Mouse (Mus musculus) midbrain, embryonic 15.5 days (tissue): ENCODE results near the gene Cdhr2. TPM values are rescaled to one million over a fixed set of nuclear protein-coding genes. Genes with fewer than 3 reads are reported as not detected.

Source experiments
- ATAC-seq: fragments of 200-750 bp; cut with Nextera tagmentation; replicated peaks from 2 replicates; pipeline ENCODE4 v1.8.0; 2017; ENCODE audit warnings: moderate TSS enrichment
- H3K27ac ChIP-seq: fragments of 300-500 bp; sonication (generic); 2 replicates; pipeline ENCODE4 v1.5.1; 2015; ENCODE audit warnings: mild to moderate bottlenecking, inconsistent platforms
- H3K27me3 ChIP-seq: fragments of 300-500 bp; sonication (generic); replicated peaks from 2 replicates; pipeline ENCODE4 v1.6.1; 2015; ENCODE audit warnings: inconsistent platforms
- H3K36me3 ChIP-seq: fragments of 300-500 bp; sonication (generic); replicated peaks from 2 replicates; pipeline ENCODE4 v1.6.1; 2015; ENCODE audit warnings: inconsistent platforms
- H3K4me1 ChIP-seq: fragments of 300-500 bp; sonication (generic); 2 replicates; pipeline ENCODE4 v1.6.1; 2015; ENCODE audit warnings: inconsistent platforms
- H3K4me2 ChIP-seq: fragments of 300-500 bp; sonication (generic); 2 replicates; pipeline ENCODE4 v1.6.1; 2015; ENCODE audit warnings: inconsistent platforms, mild to moderate bottlenecking, moderate library complexity
- H3K4me3 ChIP-seq: fragments of 300-500 bp; sonication (generic); 2 replicates; pipeline ENCODE4 v1.5.1; 2015; ENCODE audit warnings: mild to moderate bottlenecking, inconsistent platforms
- H3K9ac ChIP-seq: fragments of 300-500 bp; sonication (generic); 2 replicates; pipeline ENCODE4 v1.6.1; 2015; ENCODE audit warnings: mild to moderate bottlenecking, inconsistent platforms
- H3K9me3 ChIP-seq: fragments of 300-500 bp; sonication (generic); 2 replicates; pipeline ENCODE4 v1.6.1; 2016; ENCODE audit warnings: inconsistent platforms
- WGBS: fragments of 180-500 bp; shearing (Covaris S2); methylation state at CpG from one replicate; pipeline ENCODE4 v1.1.7; 2015; ENCODE audit warnings: mixed read lengths; 5-methylcytosine and 5-hydroxymethylcytosine counted together
- polyA plus RNA-seq: library from polyadenylated mRNA; unstranded; fragments of >200 nt; fragmentation: Nextera tagmentation; extraction: Ambion mirVana; gene quantifications from 2 replicates; pipeline ENCODE4 v1.2.1, GENCODE M21; 2015

Cdhr2 gene
- polyA plus RNA-seq, 1 experiment from 2014 or later: 0.30 TPM

DNA sequence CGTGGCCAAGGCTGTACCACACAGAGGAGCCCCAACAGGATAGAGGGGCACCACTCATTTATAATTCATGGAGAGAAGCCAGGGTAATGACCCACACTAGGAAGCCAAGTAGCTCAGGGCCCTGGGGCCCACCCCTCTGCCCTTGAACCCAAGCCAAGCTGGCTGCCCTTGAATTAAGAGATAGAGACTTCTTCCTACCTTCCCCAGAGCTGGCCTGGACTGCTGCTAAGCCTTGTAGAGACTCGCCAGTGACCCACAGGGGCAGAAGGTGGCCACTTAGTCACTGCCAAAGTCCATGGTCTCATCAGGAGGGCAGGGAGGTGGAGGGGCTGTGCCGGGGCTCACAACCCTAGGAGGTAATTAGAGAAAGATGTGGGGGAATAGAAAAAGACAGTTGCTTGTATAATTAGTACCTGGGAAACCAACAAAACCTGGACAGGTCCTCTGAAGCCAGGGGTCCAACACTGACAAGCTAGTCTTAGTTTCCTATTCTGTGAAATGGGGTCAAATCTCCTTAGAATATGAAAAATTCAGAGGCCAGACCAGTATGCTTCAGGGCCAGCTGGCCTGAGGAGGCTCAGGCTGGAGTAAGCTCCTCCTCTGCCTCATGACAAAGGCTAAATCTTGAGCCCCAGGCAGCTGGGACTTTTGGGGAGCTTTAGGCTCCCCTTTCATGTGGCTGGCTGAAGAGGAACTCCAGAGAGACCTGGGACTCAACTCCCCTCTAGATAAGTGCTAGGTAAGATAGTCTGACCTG is 16.9 kb upstream of the Cdhr2 start:
- Histone ChIP-seq H3K9ac (peak overlapping the region; percentile 92; the same call in 1 of the 2 replicates), H3K27ac (no peak overlapping the region), H3K9me3 (no peaks in the 10 kb centered on the region), H3K36me3 (peaks cover 41% of the 10 kb centered on the region), H3K4me3 (no peak overlapping the region), H3K4me1 (peaks cover 32% of the 10 kb centered on the region), H3K4me2 (peak overlapping the region; percentile 74), H3K27me3 (no peaks in the 10 kb centered on the region)
- 69% methylated on average over 3 of the region's 3 CpGs for WGBS
- ATAC-seq: no peak

DNA sequence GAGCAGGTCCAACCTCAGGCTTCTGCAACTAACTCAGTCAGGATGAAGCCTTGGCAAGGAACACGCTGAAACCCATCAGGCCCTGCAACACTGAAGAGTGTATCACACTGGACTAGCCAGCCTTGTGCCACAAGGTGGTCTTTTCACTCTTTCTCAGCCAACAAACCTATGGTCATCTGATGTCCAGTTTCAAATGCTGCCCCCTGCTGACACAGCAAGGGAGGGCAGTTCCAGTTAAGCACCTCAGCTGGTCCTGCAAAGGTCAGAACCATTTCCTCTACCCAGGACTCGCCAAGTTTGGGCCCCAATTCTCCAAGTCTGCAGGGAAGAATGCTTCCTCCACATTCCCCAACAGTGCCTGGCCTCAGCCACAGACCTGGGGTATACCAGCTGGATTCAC is 16.1 kb upstream of the Cdhr2 start:
- Histone ChIP-seq H3K9ac (peak overlapping the region; percentile 92; the same call in 1 of the 2 replicates), H3K27me3 (no peaks in the 10 kb centered on the region), H3K36me3 (peaks cover 34% of the 10 kb centered on the region), H3K9me3 (no peaks in the 10 kb centered on the region), H3K4me1 (peaks cover 36% of the 10 kb centered on the region), H3K4me2 (peak overlapping the region; percentile 74), H3K4me3 (peak overlapping the region; percentile 79), H3K27ac (no peak overlapping the region)
- 37% methylated on average over 2 of the region's 2 CpGs for WGBS
- ATAC-seq: no peak

GRCm38 (mm10) chr13:54686139-54687053 is 14.9 kb upstream of the Cdhr2 start:
- Histone ChIP-seq H3K36me3 (peaks cover 23% of the 10 kb centered on the region), H3K9ac (peak overlapping the region; percentile 92), H3K4me1 (peaks cover 46% of the 10 kb centered on the region), H3K9me3 (no peaks in the 10 kb centered on the region), H3K4me2 (peak overlapping the region; percentile 74), H3K27me3 (no peaks in the 10 kb centered on the region), H3K4me3 (peak overlapping the region; percentile 79), H3K27ac (peak overlapping the region; percentile 97)
- ATAC-seq: no peak
- WGBS: 5% methylated on average over 19 of the region's 19 CpGs

DNA sequence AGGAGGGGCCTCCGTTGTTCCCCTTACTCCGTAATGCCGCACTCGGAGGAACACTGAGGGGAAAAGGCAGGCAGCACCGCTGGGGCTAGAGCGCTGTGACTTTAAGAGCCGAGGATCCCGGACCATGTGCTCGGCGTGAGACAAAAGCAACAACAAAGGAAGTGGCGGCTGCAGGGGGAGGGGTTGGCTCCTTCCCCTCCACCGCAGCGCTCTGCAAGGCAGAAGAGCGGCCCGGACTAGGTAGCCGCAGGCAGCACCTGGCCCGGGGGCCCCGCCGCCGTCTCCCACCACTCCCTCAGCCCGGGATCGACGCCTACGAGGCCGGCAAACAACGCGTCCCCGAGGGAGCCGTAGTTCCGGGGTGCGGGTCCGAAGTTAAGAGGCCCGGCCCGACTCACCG is 14.2 kb upstream of the Cdhr2 start:
- WGBS: under 1% methylated on average over 34 of the region's 35 CpGs
- peaks cover 53% of the 10 kb centered on the region for H3K4me1 ChIP-seq

DNA sequence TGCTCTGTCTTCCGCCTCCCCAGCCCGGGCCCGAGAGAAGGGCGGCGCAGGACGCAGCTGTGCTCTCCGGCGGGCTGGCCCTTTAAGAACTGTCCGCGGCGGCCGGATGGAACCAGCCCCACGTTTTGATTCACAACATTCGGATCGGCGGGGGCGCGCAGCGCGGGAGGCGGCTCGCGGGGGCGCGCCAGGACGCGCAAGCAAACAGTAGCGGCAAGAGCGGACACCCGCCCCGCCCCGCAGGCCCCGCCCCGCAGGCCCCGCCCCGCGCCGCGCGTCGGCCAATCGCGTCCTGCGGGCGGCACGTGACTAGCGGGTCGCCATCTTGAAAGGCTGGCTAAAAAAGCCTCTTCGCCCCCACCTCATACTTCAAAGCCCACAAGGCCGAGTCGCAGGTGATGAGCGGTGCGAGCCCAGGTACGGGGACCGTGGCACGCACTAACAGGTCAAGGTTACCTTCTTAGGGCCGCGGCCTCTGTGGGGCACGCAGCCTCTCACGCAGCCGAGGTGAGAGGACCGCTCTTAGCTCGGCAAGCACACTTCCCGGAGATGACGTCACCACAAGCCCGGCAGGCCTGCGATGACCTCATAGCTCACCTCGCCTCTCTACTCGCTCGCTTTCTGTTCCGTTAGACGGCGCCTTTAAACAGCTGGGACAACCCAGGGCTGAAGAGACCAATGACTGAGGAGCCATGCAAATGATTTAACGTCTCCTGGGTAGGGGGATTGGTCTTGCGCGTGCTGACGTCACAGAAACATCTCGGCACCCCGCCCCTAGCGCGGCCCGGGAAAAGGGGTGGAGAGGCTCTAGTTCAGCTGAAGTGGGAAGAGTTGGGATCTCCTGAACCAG is 13.5 kb upstream of the Cdhr2 start:
- Histone ChIP-seq H3K9ac (peak overlapping the region; percentile 92), H3K4me1 (peaks cover 60% of the 10 kb centered on the region), H3K36me3 (peaks cover 9% of the 10 kb centered on the region), H3K4me3 (peak overlapping the region; percentile 79), H3K27me3 (no peaks in the 10 kb centered on the region), H3K4me2 (peak overlapping the region; percentile 74), H3K27ac (peak overlapping the region; percentile 97), H3K9me3 (no peaks in the 10 kb centered on the region)
- WGBS: under 1% methylated on average over 82 of the region's 82 CpGs
- ATAC-seq: peak; percentile 91

More for the DNA sequence above, 14.2 kb upstream of the Cdhr2 start:
- Histone ChIP-seq H3K4me2 (peak overlapping the region; percentile 74), H3K9me3 (no peaks in the 10 kb centered on the region), H3K27me3 (no peaks in the 10 kb centered on the region), H3K27ac (peak overlapping the region; percentile 97), H3K4me3 (peak overlapping the region; percentile 79), H3K36me3 (peaks cover 16% of the 10 kb centered on the region), H3K9ac (peak overlapping the region; percentile 92)
- ATAC-seq: peak; percentile 71

GRCm38 (mm10) chr13:54690151-54690740 is 11.0 kb upstream of the Cdhr2 start:
- no peak overlapping the region for H3K4me2 ChIP-seq
- ATAC-seq: no peak
- 94% methylated on average over 8 of the region's 8 CpGs for WGBS
- no peak overlapping the region for H3K9ac ChIP-seq
- H3K36me3 ChIP-seq: no peaks in the 10 kb centered on the region
- H3K9me3 ChIP-seq: no peaks in the 10 kb centered on the region
- no peak overlapping the region for H3K4me3 ChIP-seq
- peaks cover 54% of the 10 kb centered on the region for H3K4me1 ChIP-seq
- H3K27ac ChIP-seq: no peak overlapping the region
- no peaks in the 10 kb centered on the region for H3K27me3 ChIP-seq

- peak overlapping the region; percentile 95; the same call in 1 of the 2 replicates for H3K4me2 ChIP-seq
- no peak for ATAC-seq
These were observed 9.5 kb upstream of the Cdhr2 start for GRCm38 (mm10) chr13:54691737-54692136.

DNA sequence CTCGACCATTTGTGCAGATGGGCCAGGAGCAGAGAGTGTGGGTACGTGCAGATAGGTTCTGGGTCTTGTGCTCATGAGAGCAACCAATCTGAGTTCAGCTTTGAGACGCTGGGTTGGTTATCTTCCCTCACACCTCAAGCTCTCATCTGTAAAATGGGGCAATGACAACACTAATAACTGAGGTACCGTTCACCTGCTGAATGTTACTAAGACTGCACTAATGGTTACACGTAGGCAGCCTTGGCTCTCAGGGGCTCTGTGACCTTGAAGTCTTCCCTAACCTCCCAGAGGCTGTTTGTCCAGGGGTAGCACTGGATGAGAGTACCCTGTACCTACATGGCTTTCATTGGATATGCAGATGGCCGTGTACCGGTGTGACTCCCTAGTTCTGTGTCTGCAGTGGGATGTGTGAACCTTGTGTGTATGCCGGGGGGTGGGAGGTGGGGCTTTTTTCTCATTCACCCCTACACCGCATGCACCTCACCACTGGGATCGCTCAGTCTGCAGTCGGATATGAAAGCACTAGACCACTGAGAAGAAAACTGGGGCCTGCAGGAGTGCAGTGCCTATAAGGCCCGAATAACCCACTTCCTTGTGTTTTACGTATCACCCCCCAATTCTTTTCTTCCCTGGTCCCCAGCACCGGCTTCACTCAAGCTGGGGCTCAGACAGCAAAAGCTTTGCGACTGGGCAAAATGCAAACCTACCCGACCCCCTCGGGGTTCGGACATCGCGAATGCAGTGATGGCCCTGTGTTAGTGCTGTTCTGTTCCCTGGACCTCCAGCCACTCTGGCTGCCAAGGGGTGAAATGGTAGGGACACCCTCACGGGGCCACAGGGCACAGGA is 8.3 kb upstream of the Cdhr2 start:
- no peaks in the 10 kb centered on the region for H3K9me3 ChIP-seq
- no peak for ATAC-seq
- H3K4me2 ChIP-seq: peak overlapping the region; percentile 95
- peak overlapping the region; percentile 95 for H3K27ac ChIP-seq
- peak overlapping the region; percentile 99 for H3K9ac ChIP-seq
- H3K27me3 ChIP-seq: no peaks in the 10 kb centered on the region
- WGBS: 14% methylated on average over 21 of the region's 21 CpGs
- peaks cover 43% of the 10 kb centered on the region for H3K4me1 ChIP-seq
- peak overlapping the region; percentile 100 for H3K4me3 ChIP-seq
- H3K36me3 ChIP-seq: no peaks in the 10 kb centered on the region

More at GRCm38 (mm10) chr13:54691737-54692136, 9.5 kb upstream of the Cdhr2 start:
- H3K27me3 ChIP-seq: no peaks in the 10 kb centered on the region
- no peaks in the 10 kb centered on the region for H3K36me3 ChIP-seq
- H3K4me1 ChIP-seq: peaks cover 43% of the 10 kb centered on the region
- no peak overlapping the region for H3K9ac ChIP-seq
- no peak overlapping the region for H3K4me3 ChIP-seq
- no peaks in the 10 kb centered on the region for H3K9me3 ChIP-seq
- H3K27ac ChIP-seq: no peak overlapping the region

- WGBS: under 1% methylated on average over 84 of the region's 92 CpGs
- H3K27ac ChIP-seq: peak within 1 kb of the TSS; percentile 95
- peak; percentile 97 for ATAC-seq
- H3K4me1 ChIP-seq: peaks cover 36% of the 10 kb centered on the region
- H3K36me3 ChIP-seq: no peaks in the 10 kb centered on the region
- no peaks in the 10 kb centered on the region for H3K27me3 ChIP-seq
- H3K4me2 ChIP-seq: peak within 1 kb of the TSS; percentile 95
- no peaks in the 10 kb centered on the region for H3K9me3 ChIP-seq
- peak within 1 kb of the TSS; percentile 100 for H3K4me3 ChIP-seq
- H3K9ac ChIP-seq: peak within 1 kb of the TSS; percentile 99
These were observed 7.5 kb upstream of the Cdhr2 start, which contains the start of gene Rnf44 for GRCm38 (mm10) chr13:54693558-54694347. TSS of gene Rnf44 (minus strand) at chr13:54693907.

DNA sequence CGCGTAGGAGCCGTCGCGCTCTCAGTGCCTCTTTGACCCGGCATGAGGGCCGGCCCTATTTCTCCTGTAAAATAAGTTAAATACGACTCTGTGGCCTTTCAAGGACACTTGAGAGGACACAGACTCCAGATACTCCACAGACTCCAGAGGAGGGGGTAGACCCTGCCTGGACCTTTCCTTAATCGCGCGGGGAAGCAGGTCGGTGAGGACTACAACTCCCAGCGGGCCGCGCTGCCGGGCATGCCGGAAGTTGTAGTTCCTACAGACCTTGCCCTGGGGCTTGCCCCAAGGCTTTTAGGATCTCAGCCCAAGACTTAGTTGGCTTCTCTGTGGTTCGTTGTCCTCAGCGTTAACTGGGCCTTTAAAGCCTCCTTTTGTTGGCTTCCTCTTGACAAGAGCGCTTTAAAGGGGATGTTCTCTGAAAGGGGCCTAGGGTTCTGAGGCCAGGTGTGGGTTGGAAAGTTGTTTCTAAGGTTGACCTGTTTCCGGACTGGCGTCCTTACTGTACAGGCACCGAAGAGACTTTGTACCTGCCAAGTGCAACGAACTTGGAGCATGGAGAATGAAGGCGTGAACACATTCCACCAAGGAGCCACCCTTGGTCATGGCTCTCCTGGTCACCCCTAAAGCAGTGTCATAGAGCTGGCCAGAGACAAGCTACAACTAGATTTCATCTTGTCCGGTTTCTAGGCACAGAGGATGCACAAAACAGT is 6.8 kb upstream of the Cdhr2 start:
- peaks cover 36% of the 10 kb centered on the region for H3K4me1 ChIP-seq
- H3K27me3 ChIP-seq: no peaks in the 10 kb centered on the region
- H3K27ac ChIP-seq: peak overlapping the region; percentile 95
- H3K9me3 ChIP-seq: no peaks in the 10 kb centered on the region
- H3K36me3 ChIP-seq: no peaks in the 10 kb centered on the region
- WGBS: 15% methylated on average over 26 of the region's 26 CpGs
- H3K9ac ChIP-seq: peak overlapping the region; percentile 64
- H3K4me2 ChIP-seq: peak overlapping the region; percentile 95
- H3K4me3 ChIP-seq: peak overlapping the region; percentile 100
- ATAC-seq: peak; percentile 87
